ENCODE assay signal across 8 mouse cellular contexts in genomic region chrX:93297001-93297441, GRCm38 (mm10). TPM values are rescaled to one million over a fixed set of nuclear protein-coding genes. Genes with fewer than 3 reads are reported as not detected.
A peak's percentile ranks its signal among the peaks of the same experiment; 100 is the strongest.
DNase-seq lines count a peak whose midpoint lies in the region; ATAC-seq and TF ChIP-seq lines count a peak whose summit lies in the region.

No protein-coding gene starts in this region.

- H3K9ac ChIP-seq in embryonic facial prominence, embryonic 11.5 days (replicated peaks; ENCODE audit: low read length), result no peak overlapping the region
- H3K9ac ChIP-seq in intestine, embryonic 14.5 days (ENCODE audit: low read length), result no peak overlapping the region
- H3K9ac ChIP-seq in neural tube, embryonic 14.5 days (replicated peaks; ENCODE audit: low read depth, low read length), result no peak overlapping the region

- peak overlapping the region; percentile 6; the same call in 1 of the 2 replicates for H3K4me3 ChIP-seq in embryonic facial prominence, embryonic 11.5 days (ENCODE audit: low read depth, low read length)
- no peak overlapping the region for H3K4me3 ChIP-seq in intestine, embryonic 14.5 days (ENCODE audit: low read depth, low read length)
- no peak overlapping the region for H3K4me3 ChIP-seq in neural tube, embryonic 14.5 days (ENCODE audit: low read depth, low read length)
- H3K4me3 ChIP-seq in cerebellum, adult 2 months (replicated peaks; ENCODE audit: insufficient read depth, low read depth, low read length), result no peak overlapping the region

- peak overlapping the region; percentile 29 for H3K4me2 ChIP-seq in embryonic facial prominence, embryonic 11.5 days (ENCODE audit: low read depth, low read length)
- peak overlapping the region; percentile 20; the same call in 1 of the 2 replicates for H3K4me2 ChIP-seq in intestine, embryonic 14.5 days (ENCODE audit: low read length)
- H3K4me2 ChIP-seq in neural tube, embryonic 14.5 days (ENCODE audit: low read depth, low read length), result 0 out of 2 replicates have a peak overlapping the region, but pooled peaks have one; percentile 7

- no peaks in the 10 kb centered on the region for H3K4me1 ChIP-seq in embryonic facial prominence, embryonic 11.5 days (ENCODE audit: control insufficient read depth, insufficient read depth, low read length)
- no peaks in the 10 kb centered on the region for H3K4me1 ChIP-seq in intestine, embryonic 14.5 days (replicated peaks; ENCODE audit: control insufficient read depth, insufficient read depth, low read length)
- H3K4me1 ChIP-seq in neural tube, embryonic 14.5 days (ENCODE audit: control insufficient read depth, insufficient read depth, low read length), result no peaks in the 10 kb centered on the region
- no peaks in the 10 kb centered on the region for H3K4me1 ChIP-seq in cerebellum, adult 2 months (ENCODE audit: control insufficient read depth, insufficient read depth, low read length)

- H3K36me3 ChIP-seq in embryonic facial prominence, embryonic 11.5 days (replicated peaks; ENCODE audit: control insufficient read depth, insufficient read depth, low read depth, low read length), result no peaks in the 10 kb centered on the region
- no peaks in the 10 kb centered on the region for H3K36me3 ChIP-seq in intestine, embryonic 14.5 days (ENCODE audit: control insufficient read depth, insufficient read depth, low read length)
- no peaks in the 10 kb centered on the region for H3K36me3 ChIP-seq in neural tube, embryonic 14.5 days (ENCODE audit: control insufficient read depth, insufficient read depth, low read length)

- TF ChIP-seq CTCF in cerebellum, adult 2 months (IDR thresholded peaks at IDR 0.05; ENCODE audit: borderline replicate concordance, insufficient read depth, low read depth, low read length), result no peak

- peak; percentile 12 for DNase-seq in kidney, postnatal 14 days
- no peak for DNase-seq in kidney, adult 18-20 months
- DNase-seq in embryonic facial prominence, embryonic 11.5 days (ENCODE audit: low spot score), result peak; percentile 2
- no peak for DNase-seq in intestine, embryonic 14.5 days (ENCODE audit: low spot score)
- DNase-seq in spleen, postnatal 10 days (ENCODE audit: low spot score in 2 of 2), result no peak
- DNase-seq in cerebellum, adult 2 months, result no peak
- DNase-seq in left cerebral cortex, adult 9 months (ENCODE audit: low spot score in 2 of 2), result no peak

- peak; percentile 73 for ATAC-seq in embryonic facial prominence, embryonic 11.5 days (replicated peaks; ENCODE audit: insufficient number of reproducible peaks, low FRiP score, low TSS enrichment, low read depth)
- ATAC-seq in intestine, embryonic 14.5 days (replicated peaks; ENCODE audit: low FRiP score, low TSS enrichment, low read depth), result no peak
- ATAC-seq in neural tube, embryonic 14.5 days (ENCODE audit: low read depth), result peak; percentile 58

- no peak overlapping the region for H3K27ac ChIP-seq in embryonic facial prominence, embryonic 11.5 days (replicated peaks; ENCODE audit: low read depth, low read length)
- no peak overlapping the region for H3K27ac ChIP-seq in intestine, embryonic 14.5 days (ENCODE audit: low read depth)
- no peak overlapping the region for H3K27ac ChIP-seq in neural tube, embryonic 14.5 days (ENCODE audit: low read depth, low read length)
- H3K27ac ChIP-seq in cerebellum, adult 2 months (ENCODE audit: insufficient read depth, low read length), result no peak overlapping the region

- H3K9me3 ChIP-seq in embryonic facial prominence, embryonic 11.5 days (replicated peaks; ENCODE audit: control insufficient read depth, low read length), result no peaks in the 10 kb centered on the region
- no peaks in the 10 kb centered on the region for H3K9me3 ChIP-seq in intestine, embryonic 14.5 days (ENCODE audit: control insufficient read depth, low read length)
- H3K9me3 ChIP-seq in neural tube, embryonic 14.5 days (ENCODE audit: control insufficient read depth, low read length), result no peaks in the 10 kb centered on the region

- no peak for TF ChIP-seq POLR2A in cerebellum, adult 2 months (IDR thresholded peaks at IDR 0.05; ENCODE audit: borderline replicate concordance, insufficient read depth, low read length)

- H3K27me3 ChIP-seq in embryonic facial prominence, embryonic 11.5 days (ENCODE audit: control insufficient read depth, insufficient read depth, low read length), result peaks cover 52% of the 10 kb centered on the region
- H3K27me3 ChIP-seq in intestine, embryonic 14.5 days (replicated peaks; ENCODE audit: control insufficient read depth, insufficient read depth, low read length), result peaks cover 97% of the 10 kb centered on the region
- H3K27me3 ChIP-seq in neural tube, embryonic 14.5 days (ENCODE audit: control insufficient read depth, insufficient read depth, low read length), result peaks cover 30% of the 10 kb centered on the region
- H3K27me3 ChIP-seq in cerebellum, adult 2 months (ENCODE audit: control insufficient read depth, insufficient read depth, low read length), result peaks cover 3% of the 10 kb centered on the region; the same call in 1 of the 2 replicates

- WGBS in embryonic facial prominence, embryonic 11.5 days, result 17% methylated on average over 39 of the region's 40 CpGs
- 15% methylated on average over 40 of the region's 40 CpGs for WGBS in intestine, embryonic 14.5 days
- 20% methylated on average over 38 of the region's 40 CpGs for WGBS in neural tube, embryonic 14.5 days
- 12% methylated on average over 39 of the region's 40 CpGs for WGBS in cerebellum, adult 2 months

RNA-seq across cellular contexts. Expression of gene Arx, which starts 10.8 kb away (rescaled TPM):
- polyA plus RNA-seq in embryonic facial prominence, embryonic 11.5 days (2014; fragmentation: Nextera tagmentation; extraction: Ambion mirVana), result 2.1 and 3.2 TPM in 2 replicates
- 0.46 TPM in 1 of 2 replicates, not detected in the other for polyA plus RNA-seq in intestine, embryonic 14.5 days (2014; fragmentation: Nextera tagmentation; extraction: Ambion mirVana)
- 1.1 and 1.4 TPM in 2 replicates for polyA plus RNA-seq in neural tube, embryonic 14.5 days (2014; fragmentation: Nextera tagmentation; extraction: Ambion mirVana)
- not detected in 2 replicates for polyA plus RNA-seq in cerebellum, adult 2 months (2012; rRNA removed)

Comparison
In these comparisons a context has a peak if more than half of its experiments do, and no peak if none do; other contexts are left out.
1. DNase-seq: peak in kidney, postnatal 14 days (single experiment) and embryonic facial prominence, embryonic 11.5 days (single experiment); none in kidney, adult 18-20 months (single experiment), intestine, embryonic 14.5 days (single experiment), spleen, postnatal 10 days (0 of 2), cerebellum, adult 2 months (0 of 2) and left cerebral cortex, adult 9 months (0 of 2).
2. Peak in every context shown above with its lines, with median percentiles within 50 percentile points of each other: H3K4me2 ChIP-seq.